Mouse (Mus musculus): ENCODE measurements around the gene Psip1.

DNA sequence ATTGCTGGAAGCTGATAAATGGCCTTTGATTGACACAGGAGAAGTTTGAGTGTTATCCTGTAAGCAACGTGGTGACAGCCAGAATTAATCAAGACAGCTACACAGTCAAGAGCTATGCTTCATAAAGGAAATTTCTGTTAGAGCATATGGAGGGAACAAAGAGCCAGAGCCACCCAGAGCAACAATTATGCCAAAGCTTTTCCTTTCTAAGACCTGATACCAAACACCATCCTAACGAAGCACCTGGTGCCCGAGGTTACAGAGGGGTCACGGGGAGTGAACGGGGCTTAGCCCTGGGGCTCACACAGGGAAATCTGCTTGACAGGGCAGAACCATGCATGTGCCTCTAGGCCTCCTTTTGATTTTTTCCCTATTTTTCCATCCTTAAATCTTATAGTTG lies 35.8 kb upstream of the Psip1 start:
- TF ChIP-seq CTCF (IDR thresholded peaks at IDR 0.05; ENCODE audit: insufficient read depth, low read depth, low read length) = no peak
- no peak for TF ChIP-seq POLR2A (IDR thresholded peaks at IDR 0.05; ENCODE audit: insufficient read depth, low read depth, low read length)

Data from olfactory bulb, adult 2 months (tissue).